9 mouse cellular contexts compared by ENCODE assay signal in genomic region chr10:13412202-13412923, GRCm38 (mm10).
DNase-seq lines count a peak whose midpoint lies in the region; TF ChIP-seq lines count a peak whose summit lies in the region.
"Had no signal": no experiment of that assay in that cellular context is flagged by ENCODE, and none has a peak within 500 bp of the region (broad histone marks: within the 10 kb centered on the region; RNA-seq: fewer than 3 reads in every experiment).

No protein-coding gene starts in this region.

- H3K27me3 ChIP-seq in thymus, adult 2 months (ENCODE audit: control insufficient read depth, insufficient read depth, low read length) = no peaks in the 10 kb centered on the region
- H3K27me3 ChIP-seq: neural tube, embryonic 13.5 days had no signal

- H3K4me1 ChIP-seq in lung, adult 2 months (ENCODE audit: control insufficient read depth, insufficient read depth, low read length) = no peaks in the 10 kb centered on the region
- no peaks in the 10 kb centered on the region for H3K4me1 ChIP-seq in thymus, adult 2 months (replicated peaks; ENCODE audit: control insufficient read depth, insufficient read depth, low read length)

- no peak for TF ChIP-seq CTCF in lung, adult 2 months (IDR thresholded peaks at IDR 0.05; ENCODE audit: insufficient read depth, low read length)
- no peak for TF ChIP-seq CTCF in thymus, adult 2 months (IDR thresholded peaks at IDR 0.05; ENCODE audit: borderline replicate concordance, control insufficient read depth, extremely low read depth, insufficient read depth, low read length, poor library complexity)

- 73% methylated on average over 19 of the region's 19 CpGs for WGBS in lung, adult 2 months
- WGBS in thymus, adult 2 months = 98% methylated on average over 19 of the region's 19 CpGs

- DNase-seq in lung, adult 18-20 months = peak; percentile 25 to 39
- no peak for DNase-seq in lung, adult 2 months
- peak; percentile 84 to 90 for DNase-seq in cerebellum, postnatal 14 days
- DNase-seq in heart, adult 9 months (ENCODE audit: low spot score in 2 of 2) = peak; percentile 69 to 75
- DNase-seq in skeletal muscle tissue, adult 2 months (ENCODE audit: low read depth, low spot score) = peak; percentile 55
- no peak for DNase-seq in thymus, adult 2 months
- no peak for DNase-seq in layer of hippocampus, postnatal 25 days (ENCODE audit: extremely low spot score in 1 of 2, low spot score in 1 of 2)

- no peak overlapping the region for H3K4me3 ChIP-seq in lung, adult 2 months (replicated peaks; ENCODE audit: extremely low read depth, low read depth, low read length)
- H3K4me3 ChIP-seq in thymus, adult 2 months (ENCODE audit: control insufficient read depth, insufficient read depth, low read length) = no peak overlapping the region
- H3K4me3 ChIP-seq: limb, embryonic 10.5 days; neural tube, embryonic 13.5 days had no signal

- no peak for TF ChIP-seq POLR2A in lung, adult 2 months (IDR thresholded peaks at IDR 0.05; ENCODE audit: borderline replicate concordance, extremely low read depth, low read depth, low read length)
- TF ChIP-seq POLR2A in thymus, adult 2 months (IDR thresholded peaks at IDR 0.05; ENCODE audit: control insufficient read depth, extremely low read depth, insufficient read depth, low read length, poor library complexity) = no peak

- no peaks in the 10 kb centered on the region for H3K36me3 ChIP-seq in thymus, adult 2 months (ENCODE audit: control insufficient read depth, insufficient read depth, low read length)
- H3K36me3 ChIP-seq: limb, embryonic 10.5 days; neural tube, embryonic 13.5 days had no signal

- H3K27ac ChIP-seq in thymus, adult 2 months (ENCODE audit: control insufficient read depth, insufficient read depth, low read length) = no peak overlapping the region
- H3K27ac ChIP-seq: limb, embryonic 10.5 days; neural tube, embryonic 13.5 days had no signal

Comparison
In these comparisons a context has a peak if more than half of its experiments do, and no peak if none do; other contexts are left out.
1. DNase-seq: peak in lung, adult 18-20 months (2 of 2), cerebellum, postnatal 14 days (2 of 2), heart, adult 9 months (2 of 2) and skeletal muscle tissue, adult 2 months (single experiment); none in lung, adult 2 months (single experiment), thymus, adult 2 months (single experiment) and layer of hippocampus, postnatal 25 days (0 of 2).